Mouse (Mus musculus) heart, embryonic 16.5 days (tissue): ENCODE data around the gene Syt17. TPM values are rescaled to one million over a fixed set of nuclear protein-coding genes. Genes with fewer than 3 reads are reported as not detected.

ENCODE experiments used
- ATAC-seq: fragments of 200-750 bp; cut with Nextera tagmentation; replicated peaks from 2 replicates; pipeline ENCODE4 v1.8.0; 2017; ENCODE audit warnings: moderate number of reproducible peaks; ENCODE audit not compliant: insufficient read depth, low FRiP score; ENCODE audit errors: extremely low read depth
- H3K27ac ChIP-seq: fragments of 300-500 bp; sonication (generic); 2 replicates; pipeline ENCODE4 v1.5.1; 2014; ENCODE audit warnings: mild to moderate bottlenecking, low read length, control low read depth, moderate library complexity
- H3K27me3 ChIP-seq: fragments of 300-500 bp; sonication (generic); 2 replicates; pipeline ENCODE4 v1.6.1; 2014; ENCODE audit warnings: low read length, mixed read lengths; ENCODE audit not compliant: control insufficient read depth, insufficient read depth
- H3K36me3 ChIP-seq: fragments of 300-500 bp; sonication (generic); 2 replicates; pipeline ENCODE4 v1.6.1; 2014; ENCODE audit not compliant: control insufficient read depth, insufficient read depth
- H3K4me1 ChIP-seq: fragments of 300-500 bp; sonication (generic); 2 replicates; pipeline ENCODE4 v1.6.1; 2014; ENCODE audit warnings: low read length, mixed read lengths; ENCODE audit not compliant: control insufficient read depth, insufficient read depth
- H3K4me2 ChIP-seq: fragments of 300-500 bp; sonication (generic); 2 replicates; pipeline ENCODE4 v1.6.1; 2014; ENCODE audit warnings: low read depth, mild to moderate bottlenecking, control low read depth, low read length
- H3K4me3 ChIP-seq: fragments of 300-500 bp; sonication (generic); 2 replicates; pipeline ENCODE4 v1.5.1; 2014; ENCODE audit warnings: mild to moderate bottlenecking, control low read depth, low read length
- H3K9ac ChIP-seq: fragments of 300-500 bp; sonication (generic); 2 replicates; pipeline ENCODE4 v1.6.1; 2014; ENCODE audit warnings: low read length, control low read depth
- H3K9me3 ChIP-seq: fragments of 300-500 bp; sonication (generic); replicated peaks from 2 replicates; pipeline ENCODE4 v1.6.1; 2016; ENCODE audit warnings: low read length; ENCODE audit not compliant: control insufficient read depth
- WGBS: fragments of 180-500 bp; shearing (Covaris S2); extraction: QIAGEN DNeasy Blood & Tissue Kit; methylation state at CpG from one replicate; pipeline ENCODE4 v1.1.7; 2014; 5-methylcytosine and 5-hydroxymethylcytosine counted together
- polyA plus RNA-seq: library from polyadenylated mRNA; unstranded; fragments of >200 nt; fragmentation: Nextera tagmentation; extraction: Ambion mirVana; gene quantifications from 2 replicates; pipeline ENCODE4 v1.2.1, GENCODE M21; 2015

Gene Syt17
- polyA plus RNA-seq, 1 experiment from 2014 or later = 2.1 TPM

GRCm38 (mm10) chr7:118486917-118487316 is 38.9 kb upstream of the Syt17 start:
- H3K36me3 ChIP-seq = peaks cover 7% of the 10 kb centered on the region; the same call in 1 of the 2 replicates
- 50% methylated on average over 5 of the region's 5 CpGs for WGBS
- no peak for ATAC-seq
- no peak overlapping the region for H3K9ac ChIP-seq
- no peak overlapping the region for H3K27ac ChIP-seq
- peaks cover 22% of the 10 kb centered on the region for H3K4me1 ChIP-seq
- H3K9me3 ChIP-seq = no peaks in the 10 kb centered on the region
- H3K4me2 ChIP-seq = no peak overlapping the region
- H3K27me3 ChIP-seq = peaks cover 15% of the 10 kb centered on the region
- H3K4me3 ChIP-seq = no peak overlapping the region

- WGBS = 48% methylated on average over 1 of the region's 1 CpGs
- Histone ChIP-seq H3K27ac (no peak overlapping the region), H3K9ac (no peak overlapping the region), H3K36me3 (peaks cover 7% of the 10 kb centered on the region; the same call in 1 of the 2 replicates), H3K27me3 (no peaks in the 10 kb centered on the region), H3K9me3 (no peaks in the 10 kb centered on the region), H3K4me1 (peaks cover 16% of the 10 kb centered on the region), H3K4me2 (no peak overlapping the region), H3K4me3 (no peak overlapping the region)
- no peak for ATAC-seq
These were observed 36.0 kb upstream of the Syt17 start for GRCm38 (mm10) chr7:118483996-118484395.

GRCm38 (mm10) chr7:118482001-118482400 is 34.0 kb upstream of the Syt17 start:
- peaks cover 3% of the 10 kb centered on the region; the same call in 1 of the 2 replicates for H3K4me1 ChIP-seq
- WGBS = 77% methylated on average over 2 of the region's 2 CpGs
- no peaks in the 10 kb centered on the region for H3K9me3 ChIP-seq

GRCm38 (mm10) chr7:118481047-118481810 is 33.2 kb upstream of the Syt17 start:
- 41% methylated on average over 10 of the region's 10 CpGs for WGBS
- Histone ChIP-seq H3K9me3 (no peaks in the 10 kb centered on the region), H3K27me3 (no peaks in the 10 kb centered on the region), H3K4me2 (no peak overlapping the region), H3K9ac (no peak overlapping the region), H3K4me1 (peaks cover 2% of the 10 kb centered on the region; the same call in 1 of the 2 replicates), H3K36me3 (peaks cover 7% of the 10 kb centered on the region; the same call in 1 of the 2 replicates), H3K27ac (no peak overlapping the region; the same call in 1 of the 2 replicates), H3K4me3 (no peak overlapping the region)
- ATAC-seq = no peak

More at GRCm38 (mm10) chr7:118482001-118482400, 34.0 kb upstream of the Syt17 start:
- ATAC-seq = no peak
- no peak overlapping the region for H3K27ac ChIP-seq
- peaks cover 7% of the 10 kb centered on the region; the same call in 1 of the 2 replicates for H3K36me3 ChIP-seq
- H3K9ac ChIP-seq = no peak overlapping the region
- no peak overlapping the region for H3K4me3 ChIP-seq
- no peaks in the 10 kb centered on the region for H3K27me3 ChIP-seq
- no peak overlapping the region for H3K4me2 ChIP-seq

- Histone ChIP-seq H3K27ac (peak overlapping the region; percentile 32; the same call in 1 of the 2 replicates), H3K36me3 (0 out of 2 replicates have a peak, but pooled peaks cover 2% of the 10 kb centered on the region), H3K27me3 (no peaks in the 10 kb centered on the region), H3K4me3 (no peak overlapping the region), H3K4me2 (no peak overlapping the region), H3K9me3 (no peaks in the 10 kb centered on the region), H3K9ac (no peak overlapping the region), H3K4me1 (no peaks in the 10 kb centered on the region; the same call in 1 of the 2 replicates)
- no peak for ATAC-seq
- WGBS = 76% methylated on average over 9 of the region's 9 CpGs
These were observed 32.2 kb upstream of the Syt17 start for GRCm38 (mm10) chr7:118480160-118480709.

GRCm38 (mm10) chr7:118478835-118479312 is 30.9 kb upstream of the Syt17 start:
- H3K27ac ChIP-seq = peak overlapping the region; percentile 70
- H3K4me2 ChIP-seq = no peak overlapping the region
- H3K4me3 ChIP-seq = no peak overlapping the region
- H3K4me1 ChIP-seq = no peaks in the 10 kb centered on the region; the same call in 1 of the 2 replicates
- H3K36me3 ChIP-seq = no peaks in the 10 kb centered on the region
- no peaks in the 10 kb centered on the region for H3K9me3 ChIP-seq
- no peaks in the 10 kb centered on the region for H3K27me3 ChIP-seq
- WGBS = 45% methylated on average over 3 of the region's 3 CpGs
- peak; percentile 57 for ATAC-seq
- no peak overlapping the region; the same call in 1 of the 2 replicates for H3K9ac ChIP-seq

GRCm38 (mm10) chr7:118476428-118476827 is 28.4 kb upstream of the Syt17 start:
- 61% methylated on average over 5 of the region's 5 CpGs for WGBS
- no peaks in the 10 kb centered on the region; the same call in 1 of the 2 replicates for H3K4me1 ChIP-seq
- H3K4me2 ChIP-seq = no peak overlapping the region
- peaks cover 4% of the 10 kb centered on the region for H3K9me3 ChIP-seq
- ATAC-seq = no peak
- H3K4me3 ChIP-seq = no peak overlapping the region
- H3K27me3 ChIP-seq = no peaks in the 10 kb centered on the region
- H3K9ac ChIP-seq = no peak overlapping the region
- H3K36me3 ChIP-seq = no peaks in the 10 kb centered on the region
- H3K27ac ChIP-seq = no peak overlapping the region

GRCm38 (mm10) chr7:118475008-118475705 is 27.1 kb upstream of the Syt17 start:
- H3K4me3 ChIP-seq = no peak overlapping the region
- H3K9me3 ChIP-seq = peaks cover 4% of the 10 kb centered on the region
- H3K4me1 ChIP-seq = no peaks in the 10 kb centered on the region; the same call in 1 of the 2 replicates
- H3K27me3 ChIP-seq = no peaks in the 10 kb centered on the region
- WGBS = 79% methylated on average over 7 of the region's 7 CpGs
- H3K36me3 ChIP-seq = no peaks in the 10 kb centered on the region
- no peak overlapping the region for H3K4me2 ChIP-seq
- peak overlapping the region; percentile 63 for H3K27ac ChIP-seq
- ATAC-seq = peak; percentile 53; the same call in 1 of the 2 replicates
- H3K9ac ChIP-seq = no peak overlapping the region
